Mouse (Mus musculus) neural tube, embryonic 15.5 days (tissue): ENCODE measurements around the gene Fam241a. TPM values are rescaled to one million over a fixed set of nuclear protein-coding genes. Genes with fewer than 3 reads are reported as not detected.

ENCODE experiments used
- ATAC-seq: fragments of 200-750 bp; cut with Nextera tagmentation; 2 replicates; pipeline ENCODE4 v1.8.0; 2017; ENCODE audit warnings: mild to moderate bottlenecking, moderate TSS enrichment, moderate library complexity; ENCODE audit not compliant: low FRiP score
- H3K27ac ChIP-seq: fragments of 300-500 bp; sonication (generic); replicated peaks from 2 replicates; pipeline ENCODE4 v1.5.1; 2015; ENCODE audit warnings: mild to moderate bottlenecking, inconsistent platforms
- H3K27me3 ChIP-seq: fragments of 300-500 bp; sonication (generic); replicated peaks from 2 replicates; pipeline ENCODE4 v1.6.1; 2015; ENCODE audit warnings: inconsistent platforms
- H3K36me3 ChIP-seq: fragments of 300-500 bp; sonication (generic); 2 replicates; pipeline ENCODE4 v1.6.1; 2015; ENCODE audit warnings: inconsistent platforms
- H3K4me1 ChIP-seq: fragments of 300-500 bp; sonication (generic); 2 replicates; pipeline ENCODE4 v1.6.1; 2015; ENCODE audit warnings: inconsistent platforms
- H3K4me2 ChIP-seq: fragments of 300-500 bp; sonication (generic); 2 replicates; pipeline ENCODE4 v1.6.1; 2015; ENCODE audit warnings: inconsistent platforms, mild to moderate bottlenecking, moderate library complexity
- H3K4me3 ChIP-seq: fragments of 300-500 bp; sonication (generic); replicated peaks from 2 replicates; pipeline ENCODE4 v1.5.1; 2015; ENCODE audit warnings: mild to moderate bottlenecking, inconsistent platforms
- H3K9ac ChIP-seq: fragments of 300-500 bp; sonication (generic); replicated peaks from 2 replicates; pipeline ENCODE4 v1.6.1; 2015; ENCODE audit warnings: mild to moderate bottlenecking, inconsistent platforms
- H3K9me3 ChIP-seq: fragments of 300-500 bp; sonication (generic); replicated peaks from 2 replicates; pipeline ENCODE4 v1.6.1; 2016; ENCODE audit warnings: inconsistent platforms
- WGBS: fragments of 180-500 bp; shearing (Covaris S2); methylation state at CpG from one replicate; pipeline ENCODE4 v1.1.7; 2015; ENCODE audit warnings: mixed read lengths; 5-methylcytosine and 5-hydroxymethylcytosine counted together
- polyA plus RNA-seq: library from polyadenylated mRNA; unstranded; fragments of >200 nt; fragmentation: Nextera tagmentation; extraction: Ambion mirVana; gene quantifications from 2 replicates; pipeline ENCODE4 v1.2.1, GENCODE M21; 2015

Fam241a gene
- polyA plus RNA-seq, 1 experiment from 2014 or later: 7.7 TPM

- WGBS: 66% methylated on average over 16 of the region's 16 CpGs
Measured at GRCm38 (mm10) chr3:127913885-127914709, 18.0 kb upstream of the Fam241a start.

GRCm38 (mm10) chr3:127909941-127910340 is 13.8 kb upstream of the Fam241a start:
- no peak overlapping the region for H3K27ac ChIP-seq
- H3K4me2 ChIP-seq: no peak overlapping the region
- no peaks in the 10 kb centered on the region for H3K9me3 ChIP-seq
- H3K9ac ChIP-seq: no peak overlapping the region
- H3K36me3 ChIP-seq: no peaks in the 10 kb centered on the region
- no peak for ATAC-seq
- no peak overlapping the region for H3K4me3 ChIP-seq
- H3K4me1 ChIP-seq: no peaks in the 10 kb centered on the region
- H3K27me3 ChIP-seq: no peaks in the 10 kb centered on the region
- 85% methylated on average over 7 of the region's 7 CpGs for WGBS

More at GRCm38 (mm10) chr3:127913885-127914709, 18.0 kb upstream of the Fam241a start:
- H3K36me3 ChIP-seq: no peaks in the 10 kb centered on the region
- no peak overlapping the region for H3K4me3 ChIP-seq
- no peak overlapping the region for H3K27ac ChIP-seq
- no peak overlapping the region for H3K4me2 ChIP-seq
- no peak overlapping the region for H3K9ac ChIP-seq
- H3K27me3 ChIP-seq: no peaks in the 10 kb centered on the region
- no peak for ATAC-seq
- H3K4me1 ChIP-seq: no peaks in the 10 kb centered on the region
- no peaks in the 10 kb centered on the region for H3K9me3 ChIP-seq

- Histone ChIP-seq H3K36me3 (no peaks in the 10 kb centered on the region), H3K4me2 (peak overlapping the region; percentile 85), H3K4me3 (peak overlapping the region; percentile 92), H3K27ac (no peak overlapping the region), H3K27me3 (no peaks in the 10 kb centered on the region), H3K9me3 (no peaks in the 10 kb centered on the region), H3K9ac (peak overlapping the region; percentile 70), H3K4me1 (no peaks in the 10 kb centered on the region)
- ATAC-seq: no peak
- WGBS: 32% methylated on average over 7 of the region's 7 CpGs
Measured at GRCm38 (mm10) chr3:127894981-127895779, 944 bp downstream of the Fam241a start.

- ATAC-seq: no peak
- no peaks in the 10 kb centered on the region for H3K36me3 ChIP-seq
- no peak overlapping the region for H3K4me3 ChIP-seq
- no peaks in the 10 kb centered on the region for H3K9me3 ChIP-seq
- H3K9ac ChIP-seq: no peak overlapping the region
- no peak overlapping the region for H3K4me2 ChIP-seq
- H3K4me1 ChIP-seq: no peaks in the 10 kb centered on the region
- no peaks in the 10 kb centered on the region for H3K27me3 ChIP-seq
- no peak overlapping the region for H3K27ac ChIP-seq
- WGBS: 92% methylated on average over 7 of the region's 7 CpGs
Measured at GRCm38 (mm10) chr3:127893902-127894301, 2.2 kb downstream of the Fam241a start.

GRCm38 (mm10) chr3:127891906-127892305 is 4.2 kb downstream of the Fam241a start:
- ATAC-seq: no peak
- Histone ChIP-seq H3K36me3 (no peaks in the 10 kb centered on the region), H3K9me3 (no peaks in the 10 kb centered on the region)

GRCm38 (mm10) chr3:127890008-127890407 is 6.1 kb downstream of the Fam241a start:
- Histone ChIP-seq H3K27me3 (no peaks in the 10 kb centered on the region), H3K9me3 (no peaks in the 10 kb centered on the region), H3K36me3 (no peaks in the 10 kb centered on the region), H3K9ac (no peak overlapping the region), H3K27ac (no peak overlapping the region), H3K4me1 (no peaks in the 10 kb centered on the region), H3K4me2 (no peak overlapping the region), H3K4me3 (no peak overlapping the region)
- no peak for ATAC-seq

More at GRCm38 (mm10) chr3:127891906-127892305, 4.2 kb downstream of the Fam241a start:
- no peak overlapping the region for H3K4me2 ChIP-seq
- no peak overlapping the region for H3K4me3 ChIP-seq
- H3K4me1 ChIP-seq: no peaks in the 10 kb centered on the region
- no peak overlapping the region for H3K27ac ChIP-seq
- H3K27me3 ChIP-seq: no peaks in the 10 kb centered on the region
- WGBS: 48% methylated on average over 10 of the region's 10 CpGs
- H3K9ac ChIP-seq: no peak overlapping the region

GRCm38 (mm10) chr3:127889570-127889969 is 6.6 kb downstream of the Fam241a start:
- WGBS: 78% methylated on average over 3 of the region's 3 CpGs
- H3K9me3 ChIP-seq: no peaks in the 10 kb centered on the region
- no peak for ATAC-seq
- H3K4me1 ChIP-seq: no peaks in the 10 kb centered on the region
- H3K4me2 ChIP-seq: no peak overlapping the region
- H3K27me3 ChIP-seq: no peaks in the 10 kb centered on the region
- H3K4me3 ChIP-seq: no peak overlapping the region
- no peaks in the 10 kb centered on the region for H3K36me3 ChIP-seq
- H3K9ac ChIP-seq: no peak overlapping the region
- H3K27ac ChIP-seq: no peak overlapping the region

- H3K9ac ChIP-seq: no peak overlapping the region
- no peaks in the 10 kb centered on the region for H3K9me3 ChIP-seq
- 60% methylated on average over 2 of the region's 2 CpGs for WGBS
- H3K36me3 ChIP-seq: no peaks in the 10 kb centered on the region
- H3K4me1 ChIP-seq: no peaks in the 10 kb centered on the region
- H3K4me3 ChIP-seq: no peak overlapping the region
- H3K4me2 ChIP-seq: no peak overlapping the region
- H3K27ac ChIP-seq: no peak overlapping the region
- H3K27me3 ChIP-seq: no peaks in the 10 kb centered on the region
- ATAC-seq: no peak
Measured at GRCm38 (mm10) chr3:127881684-127882083, 14.4 kb downstream of the Fam241a start.

GRCm38 (mm10) chr3:127879968-127880367 is 16.2 kb downstream of the Fam241a start:
- ATAC-seq: no peak
- no peaks in the 10 kb centered on the region for H3K27me3 ChIP-seq
- no peaks in the 10 kb centered on the region for H3K36me3 ChIP-seq
- no peaks in the 10 kb centered on the region for H3K4me1 ChIP-seq
- H3K4me3 ChIP-seq: no peak overlapping the region
- H3K27ac ChIP-seq: no peak overlapping the region
- H3K4me2 ChIP-seq: no peak overlapping the region
- no peaks in the 10 kb centered on the region for H3K9me3 ChIP-seq
- 89% methylated on average over 3 of the region's 3 CpGs for WGBS
- H3K9ac ChIP-seq: no peak overlapping the region

GRCm38 (mm10) chr3:127875509-127875908 is 20.6 kb downstream of the Fam241a start:
- H3K9me3 ChIP-seq: no peaks in the 10 kb centered on the region
- H3K27me3 ChIP-seq: no peaks in the 10 kb centered on the region
- no peaks in the 10 kb centered on the region for H3K4me1 ChIP-seq
- H3K9ac ChIP-seq: no peak overlapping the region
- no peaks in the 10 kb centered on the region for H3K36me3 ChIP-seq
- WGBS: 91% methylated on average over 2 of the region's 2 CpGs
- H3K27ac ChIP-seq: no peak overlapping the region
- H3K4me2 ChIP-seq: no peak overlapping the region
- no peak overlapping the region for H3K4me3 ChIP-seq
- ATAC-seq: no peak

GRCm38 (mm10) chr3:127875059-127875458 is 21.1 kb downstream of the Fam241a start:
- Histone ChIP-seq H3K4me3 (no peak overlapping the region), H3K4me2 (no peak overlapping the region), H3K27me3 (no peaks in the 10 kb centered on the region), H3K9me3 (no peaks in the 10 kb centered on the region), H3K9ac (no peak overlapping the region), H3K4me1 (no peaks in the 10 kb centered on the region), H3K27ac (no peak overlapping the region), H3K36me3 (no peaks in the 10 kb centered on the region)
- ATAC-seq: no peak
- WGBS: 52% methylated on average over 7 of the region's 7 CpGs
